In the genomic region with DNA sequence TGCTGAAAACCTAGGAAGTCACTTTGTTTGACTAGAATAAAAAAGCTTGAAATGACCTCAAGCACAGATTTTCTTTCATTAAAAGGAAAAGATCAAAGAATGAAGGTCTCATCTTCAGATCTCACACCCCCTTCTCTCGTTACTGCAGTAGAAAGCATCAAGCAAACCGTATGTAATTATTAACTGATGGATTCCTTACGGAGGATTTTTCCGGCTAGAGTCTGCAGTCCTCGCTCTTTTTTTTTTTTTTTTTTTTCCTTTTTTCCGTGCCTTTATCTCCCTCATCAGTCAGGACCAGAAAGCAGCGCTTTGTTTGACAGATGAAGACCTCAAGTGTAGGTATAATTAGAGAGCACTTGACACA, we compare ENCODE assay signal across 11 mouse cellular contexts.
DNase-seq lines count a peak whose midpoint lies in the region; ATAC-seq lines count a peak whose summit lies in the region.
"Had no signal": no experiment of that assay in that cellular context is flagged by ENCODE, and none has a peak within 500 bp of the region (broad histone marks: within the 10 kb centered on the region; RNA-seq: fewer than 3 reads in every experiment).

No protein-coding gene starts in this region.

- H3K4me3 ChIP-seq in kidney, embryonic 16.5 days (ENCODE audit: low read length), result peak overlapping the region; percentile 11; the same call in 1 of the 2 replicates
- no peak overlapping the region for H3K4me3 ChIP-seq in forebrain, embryonic 15.5 days
- H3K4me3 ChIP-seq in intestine, embryonic 14.5 days (ENCODE audit: low read depth, low read length), result no peak overlapping the region; the same call in 1 of the 2 replicates
- peak overlapping the region; percentile 7 for H3K4me3 ChIP-seq in neural tube, embryonic 13.5 days
- H3K4me3 ChIP-seq: gastrocnemius, adult 2 months had no signal

- no peaks in the 10 kb centered on the region for H3K27me3 ChIP-seq in kidney, embryonic 16.5 days (ENCODE audit: insufficient read depth, low read length)
- peaks cover 3% of the 10 kb centered on the region; the same call in 1 of the 2 replicates for H3K27me3 ChIP-seq in forebrain, embryonic 15.5 days
- H3K27me3 ChIP-seq in intestine, embryonic 14.5 days (replicated peaks; ENCODE audit: control insufficient read depth, insufficient read depth, low read length), result no peaks in the 10 kb centered on the region
- no peaks in the 10 kb centered on the region for H3K27me3 ChIP-seq in neural tube, embryonic 13.5 days

- H3K4me2 ChIP-seq in kidney, embryonic 16.5 days (replicated peaks; ENCODE audit: low read depth, low read length), result peak overlapping the region; percentile 41
- peak overlapping the region; percentile 14; the same call in 1 of the 2 replicates for H3K4me2 ChIP-seq in forebrain, embryonic 15.5 days (replicated peaks)
- peak overlapping the region; percentile 41 for H3K4me2 ChIP-seq in intestine, embryonic 14.5 days (ENCODE audit: low read length)
- H3K4me2 ChIP-seq in neural tube, embryonic 13.5 days, result peak overlapping the region; percentile 41

- ATAC-seq in kidney, embryonic 16.5 days (ENCODE audit: low FRiP score, low TSS enrichment), result no peak
- ATAC-seq in forebrain, embryonic 15.5 days (replicated peaks), result no peak
- ATAC-seq in intestine, embryonic 14.5 days (replicated peaks; ENCODE audit: low FRiP score, low TSS enrichment, low read depth), result no peak
- no peak for ATAC-seq in neural tube, embryonic 13.5 days (ENCODE audit: low read depth)
- ATAC-seq: inflammation-experienced regulatory T-cells, adult 6 months had no signal

- 10% methylated on average over 7 of the region's 7 CpGs for WGBS in kidney, embryonic 16.5 days
- 13% methylated on average over 7 of the region's 7 CpGs for WGBS in forebrain, embryonic 15.5 days
- WGBS in intestine, embryonic 14.5 days, result 6% methylated on average over 7 of the region's 7 CpGs
- 23% methylated on average over 7 of the region's 7 CpGs for WGBS in neural tube, embryonic 13.5 days

- H3K36me3 ChIP-seq in kidney, embryonic 16.5 days (ENCODE audit: insufficient read depth, low read length), result no peaks in the 10 kb centered on the region
- no peaks in the 10 kb centered on the region for H3K36me3 ChIP-seq in forebrain, embryonic 15.5 days
- H3K36me3 ChIP-seq in intestine, embryonic 14.5 days (ENCODE audit: control insufficient read depth, insufficient read depth, low read length), result no peaks in the 10 kb centered on the region
- H3K36me3 ChIP-seq in neural tube, embryonic 13.5 days, result no peaks in the 10 kb centered on the region

- H3K4me1 ChIP-seq in kidney, embryonic 16.5 days (ENCODE audit: insufficient read depth, low read length), result peaks cover 4% of the 10 kb centered on the region; the same call in 1 of the 2 replicates
- no peaks in the 10 kb centered on the region for H3K4me1 ChIP-seq in forebrain, embryonic 15.5 days
- peaks cover 10% of the 10 kb centered on the region for H3K4me1 ChIP-seq in intestine, embryonic 14.5 days (replicated peaks; ENCODE audit: control insufficient read depth, insufficient read depth, low read length)
- peaks cover 16% of the 10 kb centered on the region for H3K4me1 ChIP-seq in neural tube, embryonic 13.5 days (replicated peaks)

- H3K9ac ChIP-seq in kidney, embryonic 16.5 days (replicated peaks; ENCODE audit: low read length), result no peak overlapping the region
- H3K9ac ChIP-seq in forebrain, embryonic 15.5 days (replicated peaks), result no peak overlapping the region
- H3K9ac ChIP-seq in intestine, embryonic 14.5 days (ENCODE audit: low read length), result no peak overlapping the region
- peak overlapping the region; percentile 50 for H3K9ac ChIP-seq in neural tube, embryonic 13.5 days

- DNase-seq in kidney, postnatal 10 days, result no peak
- no peak for DNase-seq in intestine, embryonic 14.5 days (ENCODE audit: low spot score)
- DNase-seq in thymus, postnatal 25 days, result no peak
- DNase-seq in cerebellum, postnatal 14 days, result no peak
- DNase-seq: gastrocnemius, adult 2 months; left cerebral cortex, postnatal 4 days had no signal

- peaks cover 6% of the 10 kb centered on the region; the same call in 1 of the 2 replicates for H3K9me3 ChIP-seq in kidney, embryonic 16.5 days (ENCODE audit: low read length)
- H3K9me3 ChIP-seq in forebrain, embryonic 15.5 days, result no peaks in the 10 kb centered on the region
- H3K9me3 ChIP-seq in intestine, embryonic 14.5 days (ENCODE audit: control insufficient read depth, low read length), result no peaks in the 10 kb centered on the region
- H3K9me3 ChIP-seq in neural tube, embryonic 13.5 days, result no peaks in the 10 kb centered on the region

- no peak overlapping the region for H3K27ac ChIP-seq in kidney, embryonic 16.5 days (ENCODE audit: low read length)
- no peak overlapping the region for H3K27ac ChIP-seq in forebrain, embryonic 15.5 days (replicated peaks)
- no peak overlapping the region for H3K27ac ChIP-seq in intestine, embryonic 14.5 days (ENCODE audit: low read depth)
- H3K27ac ChIP-seq in neural tube, embryonic 13.5 days (replicated peaks), result no peak overlapping the region
- H3K27ac ChIP-seq: gastrocnemius, adult 2 months; macrophage had no signal

Comparison
In these comparisons a context has a peak if more than half of its experiments do, and no peak if none do; other contexts are left out.
1. H3K4me3 ChIP-seq: peak in kidney, embryonic 16.5 days (single experiment) and neural tube, embryonic 13.5 days (single experiment); none in forebrain, embryonic 15.5 days (single experiment) and intestine, embryonic 14.5 days (single experiment).
2. Peak in every context shown above with its lines, with median percentiles within 50 percentile points of each other: H3K4me2 ChIP-seq.